Mouse (Mus musculus): ENCODE measurements around the gene Ly6g6e.
"Not testable (repeated sequence)": the region's sequence is repeated elsewhere in the genome, so short reads cannot be mapped to it uniquely, and the experiment has no call there.

The Ly6g6e gene
- long read RNA-seq, experiment 1: 0 reads
- long read RNA-seq, experiment 2, partial matches to known transcripts: 0 of 1 reads
- long read RNA-seq, experiment 2, other reads (novel, unspliced or antisense): 1 of 1 reads

DNA sequence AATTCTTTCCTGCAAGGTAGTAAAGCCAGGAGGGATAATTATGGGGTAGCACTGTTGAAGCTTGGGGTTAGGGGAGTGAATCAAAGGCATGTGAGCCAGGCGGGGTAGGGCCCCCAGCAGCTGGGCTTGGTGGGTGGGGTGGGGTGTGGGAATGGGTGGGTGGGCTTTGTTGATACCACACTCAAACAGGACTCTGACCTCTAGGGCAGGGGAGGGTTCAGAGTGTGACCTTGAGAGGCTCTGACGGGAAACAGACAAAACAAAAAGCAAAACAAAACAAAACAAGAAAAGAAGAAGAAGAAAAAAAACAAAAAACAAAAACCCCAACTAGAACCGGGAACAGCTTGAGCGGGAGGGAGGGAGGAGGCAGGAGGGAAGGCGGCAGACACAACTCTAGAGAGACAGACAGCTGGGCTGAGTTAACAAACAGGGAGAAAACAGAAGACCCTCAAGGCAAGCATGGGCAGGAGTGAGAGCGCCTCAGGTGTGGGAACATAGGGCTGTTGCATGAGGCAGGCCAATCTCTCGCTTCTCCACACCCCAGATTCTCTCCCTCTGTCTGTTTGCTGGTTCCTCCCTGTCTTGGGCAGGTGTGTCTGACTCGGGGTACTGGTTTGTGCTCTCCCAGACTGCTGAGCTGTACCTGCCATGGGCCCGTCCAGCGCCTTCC is at the start of gene Ly6g6e:
Gene Ly6g6e (plus strand): TSS at position 396 of the 670 bp plus-strand sequence.
- intact Hi-C loops (cut with DNase I): no loop called here

DNA sequence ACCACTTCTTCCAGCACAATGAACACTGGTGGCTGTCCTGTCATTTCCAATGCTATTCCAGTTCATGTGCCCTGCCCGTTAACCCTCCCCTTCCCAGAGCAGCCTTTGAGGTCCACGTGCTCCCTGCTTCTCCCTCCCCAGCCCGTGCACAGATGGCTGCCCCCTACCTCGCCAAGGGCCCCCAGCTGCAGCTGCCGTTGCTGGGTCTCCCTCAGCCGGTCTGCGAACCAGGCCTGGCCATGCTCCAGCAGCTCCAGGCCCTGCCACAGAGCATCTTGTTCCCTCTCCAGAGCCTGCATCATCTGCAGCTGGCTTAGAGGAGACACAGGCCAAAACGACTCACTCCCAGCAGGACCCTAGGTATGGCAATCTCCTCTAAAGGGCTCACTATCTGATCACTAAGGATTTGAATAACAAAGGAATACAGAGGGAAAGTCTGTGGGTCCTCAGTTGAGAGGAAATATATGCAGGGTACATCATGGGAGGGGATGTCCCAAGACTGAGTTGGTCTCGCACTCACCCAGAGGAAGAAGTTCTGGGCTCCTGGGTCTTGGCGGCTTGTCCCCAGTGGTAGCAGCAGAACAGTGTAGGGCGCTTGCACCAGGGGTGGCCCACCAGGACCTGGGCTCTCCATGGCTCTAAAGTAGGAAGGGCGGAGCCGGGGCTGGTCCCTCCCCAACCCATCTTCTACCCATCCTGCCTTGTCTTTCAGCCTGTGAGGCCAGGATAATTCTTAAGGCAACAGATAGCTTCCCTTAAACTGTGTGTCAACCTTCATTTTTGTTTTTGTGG is 49.2 kb upstream of the Ly6g6e start, which contains the start of gene Sapcd1:
Gene Sapcd1 (minus strand): TSS at position 740 of the 792 bp plus-strand sequence.
- intact Hi-C loops (cut with DNase I): loop anchor here (10.0 kb wide), 1 partner anchor 207 kb away; the partner anchor contains the start of genes Atp6v1g2 and Nfkbil1

- intact Hi-C loops (cut with DNase I): loop anchor here (10.0 kb wide), 1 partner anchor 206 kb away; the partner anchor contains the start of genes Atp6v1g2 and Nfkbil1
Observed at GRCm38 (mm10) chr17:35028315-35028714, 48.4 kb upstream of the Ly6g6e start.

GRCm38 (mm10) chr17:35029691-35030532 is 46.8 kb upstream of the Ly6g6e start:
- intact Hi-C loops (cut with DNase I): loop anchor here (10.0 kb wide), 1 partner anchor 205 kb away; the partner anchor contains the start of genes Atp6v1g2 and Nfkbil1

DNA sequence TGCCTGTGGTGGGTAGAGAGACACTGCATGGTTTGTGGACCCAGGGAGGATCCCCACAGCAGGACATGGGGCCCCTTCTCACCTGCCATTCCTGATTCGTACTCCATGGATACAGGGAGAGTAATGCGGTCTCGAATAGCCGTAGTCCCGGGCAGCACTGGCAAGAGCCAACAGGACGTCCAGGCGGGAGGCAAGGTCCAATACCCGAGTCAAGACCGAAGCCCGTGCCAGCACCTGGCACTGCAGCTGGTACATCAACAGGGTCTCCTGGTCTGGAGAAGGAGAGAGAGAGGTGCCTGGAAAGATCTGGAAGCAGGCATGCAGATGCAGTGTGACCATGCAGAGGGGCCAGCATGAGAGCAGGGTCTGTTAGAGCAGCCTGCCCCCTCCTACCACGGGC is 45.4 kb upstream of the Ly6g6e start:
- intact Hi-C loops (cut with DNase I): no loop called here

DNA sequence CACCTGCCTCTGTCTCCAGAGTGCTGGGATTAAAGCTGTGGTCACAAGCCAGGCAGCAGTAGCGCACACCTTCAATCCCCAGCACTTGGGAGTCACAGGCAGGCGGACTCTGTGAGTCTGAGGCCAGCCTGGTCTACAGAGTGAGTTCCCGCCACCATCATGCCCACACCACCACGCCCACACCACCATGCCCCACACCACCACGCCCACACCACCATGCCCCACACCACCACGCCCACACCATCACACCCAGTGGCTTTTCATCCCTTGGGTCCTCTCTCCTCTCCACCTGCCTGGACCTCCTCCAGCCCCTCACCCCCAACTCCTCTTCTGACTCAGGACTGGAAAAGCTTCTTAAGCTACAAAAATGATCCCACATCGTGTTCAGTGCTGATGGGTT is 44.8 kb upstream of the Ly6g6e start:
- intact Hi-C loops (cut with DNase I): no loop called here

GRCm38 (mm10) chr17:35032323-35032870 is 44.3 kb upstream of the Ly6g6e start:
- intact Hi-C loops (cut with DNase I): no loop called here

DNA sequence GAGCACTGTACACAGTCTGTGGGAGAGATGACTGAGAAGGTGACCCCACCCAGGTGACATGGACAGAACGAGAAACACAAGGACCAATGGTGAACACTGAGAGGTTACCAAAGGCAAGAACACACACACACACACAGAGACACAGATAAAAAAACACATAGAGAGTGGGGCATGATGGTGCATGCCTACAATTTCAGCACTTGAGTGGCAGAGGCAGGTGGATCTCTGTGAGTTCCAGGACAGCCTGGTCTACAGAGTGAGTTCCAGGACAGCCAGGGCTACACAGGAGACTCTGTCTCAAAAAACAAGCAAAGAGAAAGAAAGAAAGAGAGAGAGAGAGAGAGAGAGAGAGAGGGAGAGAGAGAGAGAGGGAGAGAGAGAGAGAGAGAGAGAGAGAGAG is 43.0 kb upstream of the Ly6g6e start:
- intact Hi-C loops (cut with DNase I): not testable (repeated sequence)

DNA sequence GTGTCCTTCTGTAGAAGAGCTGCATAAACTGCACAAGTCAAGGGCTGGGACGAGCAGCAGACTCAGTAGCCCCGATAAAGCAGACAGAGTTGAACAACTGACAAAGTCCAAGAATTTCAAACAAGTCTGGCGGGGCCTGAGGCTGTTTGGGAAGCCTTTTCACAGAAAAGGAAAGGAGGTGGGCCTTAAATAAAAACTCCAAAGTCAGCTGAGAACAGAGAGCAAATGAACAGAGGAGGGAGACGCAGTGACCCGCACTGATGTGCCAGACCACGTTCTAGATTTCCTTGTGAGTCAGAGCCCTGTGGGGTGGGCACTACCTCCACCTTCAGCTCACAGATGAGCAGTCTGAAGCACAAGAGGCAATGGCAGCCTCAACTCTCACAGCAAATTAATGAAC is 41.8 kb upstream of the Ly6g6e start:
- intact Hi-C loops (cut with DNase I): no loop called here

GRCm38 (mm10) chr17:35039121-35039873 is 37.4 kb upstream of the Ly6g6e start:
- intact Hi-C loops (cut with DNase I): no loop called here

DNA sequence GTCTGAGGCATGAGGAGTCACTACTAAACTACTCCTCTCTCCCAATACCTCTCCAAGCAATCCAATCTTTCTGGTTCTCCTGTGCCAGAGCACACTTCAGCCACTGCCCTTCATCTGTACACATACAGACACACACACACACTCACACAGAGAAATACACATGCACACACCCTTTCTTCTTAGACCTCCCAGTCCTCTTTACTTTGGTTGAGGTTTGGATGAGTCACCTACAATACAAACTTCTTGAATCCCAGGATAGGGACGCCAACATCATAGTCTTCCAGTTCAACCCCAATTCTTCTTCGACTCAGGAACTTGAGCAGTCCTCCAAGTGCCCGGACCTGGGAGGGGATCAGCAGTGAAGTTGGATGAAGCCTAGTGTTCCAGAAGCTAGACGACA is 32.9 kb upstream of the Ly6g6e start:
- intact Hi-C loops (cut with DNase I): no loop called here

- intact Hi-C loops (cut with DNase I): no loop called here
Observed at GRCm38 (mm10) chr17:35044904-35045806, 31.5 kb upstream of the Ly6g6e start.

GRCm38 (mm10) chr17:35045807-35046680 is 30.7 kb upstream of the Ly6g6e start:
- intact Hi-C loops (cut with DNase I): no loop called here

DNA sequence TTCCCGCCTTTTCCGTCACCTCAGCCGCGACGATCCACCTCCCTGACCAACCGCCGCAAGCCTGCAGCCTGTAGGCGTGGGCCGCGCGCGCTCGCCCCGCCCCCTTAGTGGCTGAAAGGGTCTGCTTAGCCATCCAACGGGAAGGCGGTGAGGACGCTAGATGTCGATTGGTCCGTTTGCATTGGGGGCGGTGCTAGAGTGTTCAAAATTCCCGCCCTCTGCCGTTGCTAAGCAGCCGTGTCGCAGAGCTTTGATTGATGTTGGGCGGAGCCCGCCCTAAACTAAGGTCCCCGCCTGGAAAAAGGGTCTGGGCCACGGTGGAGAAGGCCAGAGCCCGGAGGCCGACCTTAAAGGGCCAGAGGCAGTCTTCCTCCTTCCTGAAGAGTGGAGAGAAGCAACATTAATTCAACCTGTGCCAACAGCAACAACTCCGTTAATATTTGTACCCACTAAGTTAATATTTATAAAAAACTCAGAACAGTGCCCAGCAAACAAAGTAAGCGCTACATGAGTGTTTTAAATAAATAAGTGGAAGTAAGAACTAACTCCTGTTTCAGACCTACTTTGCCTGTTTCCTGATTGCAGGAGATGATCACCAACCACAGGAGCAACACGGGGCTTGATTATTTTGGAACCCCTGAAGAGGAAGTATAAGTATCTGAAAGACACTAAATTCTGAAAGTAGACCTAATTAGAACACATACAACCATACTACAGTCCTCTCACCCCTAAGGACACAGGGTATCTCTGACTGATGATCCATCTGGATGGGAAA is 29.8 kb upstream of the Ly6g6e start, which contains the start of gene Msh5:
Gene Msh5 (minus strand): TSS at position 65 of the 775 bp plus-strand sequence.
- intact Hi-C loops (cut with DNase I): no loop called here

DNA sequence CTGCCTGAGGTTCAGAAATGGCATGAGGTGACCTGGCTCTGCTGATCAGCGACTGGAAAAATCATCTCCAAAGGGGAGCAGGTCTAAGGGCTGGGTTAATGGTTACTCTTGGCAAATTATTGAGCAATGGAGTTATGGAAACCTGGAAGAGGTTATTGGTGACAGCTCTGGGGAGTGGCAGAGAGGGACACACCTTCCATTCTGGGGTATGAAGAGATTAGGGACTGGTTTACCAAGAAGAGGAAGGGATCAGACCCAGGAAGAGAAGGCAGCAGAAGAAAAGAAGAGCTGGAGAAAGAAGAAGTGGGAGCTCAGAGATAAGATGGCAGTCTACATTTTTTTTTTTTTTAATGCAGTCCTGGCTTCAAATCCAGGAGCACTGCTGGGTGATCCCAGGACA is 29.0 kb upstream of the Ly6g6e start:
- intact Hi-C loops (cut with DNase I): no loop called here

DNA sequence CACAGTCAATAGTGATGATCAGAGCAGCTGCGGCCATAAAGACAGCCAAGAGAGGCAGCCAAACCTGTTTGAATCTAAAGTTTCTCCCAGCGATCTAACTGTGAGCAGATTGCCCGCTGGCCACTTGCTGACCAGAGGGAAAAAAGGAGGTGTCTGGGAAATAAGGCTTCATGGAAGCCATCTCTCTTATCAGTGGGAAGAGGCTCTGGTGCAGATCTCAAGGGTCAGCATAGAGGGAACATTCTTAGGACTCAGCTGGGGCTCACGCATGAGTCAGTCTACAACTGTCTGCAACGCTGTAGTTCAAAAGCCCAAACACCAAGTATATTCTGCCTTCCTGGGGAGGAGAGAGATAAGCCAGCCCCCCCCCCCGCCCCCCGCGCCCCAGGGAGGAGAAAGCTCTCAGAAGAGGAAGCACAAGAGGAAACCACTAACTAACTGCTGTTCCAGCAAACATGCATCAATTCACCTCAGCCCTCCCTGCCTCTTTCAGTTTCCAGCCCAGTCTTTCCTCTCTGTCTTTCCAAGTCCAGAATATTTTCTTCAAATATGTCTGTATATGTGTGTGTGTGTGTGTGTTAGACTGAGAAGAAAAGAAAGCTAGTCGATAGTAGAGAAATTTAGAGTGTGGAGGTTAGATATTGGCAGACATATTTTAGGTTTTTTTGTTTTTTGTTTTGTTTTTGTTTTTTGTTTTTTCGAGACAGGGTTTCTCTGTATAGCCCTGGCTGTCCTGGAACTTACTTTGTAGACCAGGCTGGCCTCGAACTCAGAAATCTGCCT is 28.4 kb upstream of the Ly6g6e start:
- intact Hi-C loops (cut with DNase I): no loop called here
